Mouse (Mus musculus): ENCODE results near the gene Cst6. TPM values are rescaled to one million over a fixed set of nuclear protein-coding genes. Genes with fewer than 3 reads are reported as not detected.
A peak's percentile ranks its signal among the peaks of the same experiment; 100 is the strongest.
"Not testable (repeated sequence)": the region's sequence is repeated elsewhere in the genome, so short reads cannot be mapped to it uniquely, and the experiment has no call there.

The Cst6 gene
- 0.57 TPM in 1 of 2 replicates, not detected in the other for polyA plus RNA-seq (2015; fragmentation: Nextera tagmentation; extraction: Ambion mirVana)

GRCm38 (mm10) chr19:5349502-5349873 is at the start of gene Cst6:
Cst6 (minus strand) TSS chr19:5349574.
- Histone ChIP-seq H3K9ac (ENCODE audit: low read depth, low read length) (peak within 1 kb of the TSS; percentile 35; the same call in 1 of the 2 replicates), H3K4me2 (ENCODE audit: low read depth, low read length) (peak within 1 kb of the TSS; percentile 74), H3K4me3 (ENCODE audit: low read depth, low read length) (peak within 1 kb of the TSS; percentile 50)
- ATAC-seq (ENCODE audit: low read depth); H3K9me3 ChIP-seq (replicated peaks; ENCODE audit: control insufficient read depth, low read length); H3K4me1 ChIP-seq (ENCODE audit: control insufficient read depth, low read depth, low read length); H3K27me3 ChIP-seq (ENCODE audit: control insufficient read depth, insufficient read depth, low read depth, low read length); H3K27ac ChIP-seq (ENCODE audit: low read length); H3K36me3 ChIP-seq (ENCODE audit: control insufficient read depth, insufficient read depth): not testable (repeated sequence)
- WGBS (ENCODE audit: insufficient replicate concordance): 54% methylated on average over 6 of the region's 6 CpGs

DNA sequence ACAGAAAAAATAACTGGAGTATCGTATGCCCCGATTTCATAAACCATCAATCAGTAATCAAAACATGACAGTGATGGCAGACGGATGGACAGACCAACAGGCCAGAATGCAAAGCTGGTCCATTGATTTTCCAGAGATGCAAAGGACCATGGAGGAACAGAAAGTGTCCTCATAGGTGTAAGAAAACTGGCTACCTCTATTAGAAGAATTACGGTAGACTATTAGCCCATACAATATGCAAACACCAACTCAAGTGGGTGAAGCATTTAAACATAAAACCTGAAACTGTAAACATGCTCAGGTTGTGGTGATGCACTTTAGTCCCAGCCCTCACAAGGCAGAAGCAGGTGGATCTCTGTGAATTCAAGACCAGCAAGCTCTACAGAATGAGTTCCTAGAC is 46.0 kb upstream of the Cst6 start:
- Histone ChIP-seq H3K4me2 (ENCODE audit: low read depth, low read length) (no peak overlapping the region), H3K9me3 (replicated peaks; ENCODE audit: control insufficient read depth, low read length) (no peaks in the 10 kb centered on the region), H3K36me3 (ENCODE audit: control insufficient read depth, insufficient read depth) (no peaks in the 10 kb centered on the region), H3K4me3 (ENCODE audit: low read depth, low read length) (no peak overlapping the region), H3K4me1 (ENCODE audit: control insufficient read depth, low read depth, low read length) (peaks cover 2% of the 10 kb centered on the region; the same call in 1 of the 2 replicates), H3K27me3 (ENCODE audit: control insufficient read depth, insufficient read depth, low read depth, low read length) (no peaks in the 10 kb centered on the region), H3K9ac (ENCODE audit: low read depth, low read length) (no peak overlapping the region), H3K27ac (ENCODE audit: low read length) (no peak overlapping the region)
- WGBS (ENCODE audit: insufficient replicate concordance): 66% methylated on average over 4 of the region's 4 CpGs
- no peak for ATAC-seq (ENCODE audit: low read depth)

DNA sequence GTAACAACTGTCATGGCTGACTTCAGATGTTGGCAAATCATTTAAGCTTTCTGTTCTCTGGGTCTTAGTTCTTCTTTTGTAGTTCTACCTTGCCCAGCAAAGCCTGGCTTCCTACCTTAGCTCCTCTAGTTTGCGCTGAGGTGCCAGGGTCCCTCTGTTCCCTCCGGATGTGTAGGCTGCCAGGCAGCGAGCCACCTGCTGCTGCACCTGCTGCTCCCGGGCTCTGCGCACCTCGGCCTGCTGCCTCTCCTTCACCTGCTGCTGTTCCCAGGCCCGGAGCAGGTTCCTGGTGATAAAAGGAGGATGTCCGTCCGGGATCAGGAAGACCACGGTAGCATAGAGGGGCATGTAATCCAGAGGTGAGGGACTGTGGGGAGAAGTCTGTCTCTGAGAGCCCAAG is 44.8 kb upstream of the Cst6 start:
- no peak for ATAC-seq (ENCODE audit: low read depth)
- 65% methylated on average over 10 of the region's 10 CpGs for WGBS (ENCODE audit: insufficient replicate concordance)
- Histone ChIP-seq H3K27ac (ENCODE audit: low read length) (no peak overlapping the region), H3K4me1 (ENCODE audit: control insufficient read depth, low read depth, low read length) (peaks cover 14% of the 10 kb centered on the region), H3K9me3 (replicated peaks; ENCODE audit: control insufficient read depth, low read length) (no peaks in the 10 kb centered on the region), H3K4me2 (ENCODE audit: low read depth, low read length) (no peak overlapping the region), H3K27me3 (ENCODE audit: control insufficient read depth, insufficient read depth, low read depth, low read length) (no peaks in the 10 kb centered on the region), H3K9ac (ENCODE audit: low read depth, low read length) (no peak overlapping the region), H3K36me3 (ENCODE audit: control insufficient read depth, insufficient read depth) (no peaks in the 10 kb centered on the region), H3K4me3 (ENCODE audit: low read depth, low read length) (no peak overlapping the region)

- Histone ChIP-seq H3K9me3 (replicated peaks; ENCODE audit: control insufficient read depth, low read length) (no peaks in the 10 kb centered on the region), H3K4me2 (ENCODE audit: low read depth, low read length) (no peak overlapping the region), H3K4me1 (ENCODE audit: control insufficient read depth, low read depth, low read length) (peaks cover 15% of the 10 kb centered on the region), H3K27ac (ENCODE audit: low read length) (no peak overlapping the region), H3K27me3 (ENCODE audit: control insufficient read depth, insufficient read depth, low read depth, low read length) (no peaks in the 10 kb centered on the region), H3K4me3 (ENCODE audit: low read depth, low read length) (no peak overlapping the region), H3K9ac (ENCODE audit: low read depth, low read length) (no peak overlapping the region), H3K36me3 (ENCODE audit: control insufficient read depth, insufficient read depth) (no peaks in the 10 kb centered on the region)
- no peak for ATAC-seq (ENCODE audit: low read depth)
- 57% methylated on average over 4 of the region's 4 CpGs for WGBS (ENCODE audit: insufficient replicate concordance)
These were observed 43.5 kb upstream of the Cst6 start for GRCm38 (mm10) chr19:5392892-5393291.

DNA sequence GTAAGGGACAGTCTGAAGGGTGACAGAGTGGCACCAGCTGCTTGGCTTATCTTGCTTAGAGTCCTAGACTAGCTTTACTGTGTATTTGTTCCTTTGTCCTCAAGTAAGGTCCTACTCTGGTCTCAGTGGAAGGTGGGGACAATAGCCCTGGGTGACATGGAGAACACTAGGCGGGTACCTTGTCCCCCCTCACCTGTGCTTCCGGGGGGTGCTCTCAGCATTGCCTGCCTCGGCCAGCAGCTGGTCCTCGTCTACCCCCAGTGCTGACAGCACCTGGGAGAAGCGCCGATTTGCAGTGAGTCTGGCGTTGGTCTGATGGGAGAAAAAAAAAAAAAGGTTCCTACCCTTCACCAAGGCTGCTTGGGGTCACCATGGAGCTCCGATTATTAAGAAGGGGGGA is 41.0 kb upstream of the Cst6 start:
- H3K27ac ChIP-seq (ENCODE audit: low read length): peak overlapping the region; percentile 91
- H3K4me2 ChIP-seq (ENCODE audit: low read depth, low read length): peak overlapping the region; percentile 97
- no peaks in the 10 kb centered on the region for H3K9me3 ChIP-seq (replicated peaks; ENCODE audit: control insufficient read depth, low read length)
- WGBS (ENCODE audit: insufficient replicate concordance): 60% methylated on average over 8 of the region's 8 CpGs
- H3K9ac ChIP-seq (ENCODE audit: low read depth, low read length): peak overlapping the region; percentile 93
- no peak for ATAC-seq (ENCODE audit: low read depth)
- H3K4me3 ChIP-seq (ENCODE audit: low read depth, low read length): peak overlapping the region; percentile 99
- no peaks in the 10 kb centered on the region for H3K27me3 ChIP-seq (ENCODE audit: control insufficient read depth, insufficient read depth, low read depth, low read length)
- H3K36me3 ChIP-seq (ENCODE audit: control insufficient read depth, insufficient read depth): peaks cover under 1% of the 10 kb centered on the region
- peaks cover 31% of the 10 kb centered on the region for H3K4me1 ChIP-seq (ENCODE audit: control insufficient read depth, low read depth, low read length)

DNA sequence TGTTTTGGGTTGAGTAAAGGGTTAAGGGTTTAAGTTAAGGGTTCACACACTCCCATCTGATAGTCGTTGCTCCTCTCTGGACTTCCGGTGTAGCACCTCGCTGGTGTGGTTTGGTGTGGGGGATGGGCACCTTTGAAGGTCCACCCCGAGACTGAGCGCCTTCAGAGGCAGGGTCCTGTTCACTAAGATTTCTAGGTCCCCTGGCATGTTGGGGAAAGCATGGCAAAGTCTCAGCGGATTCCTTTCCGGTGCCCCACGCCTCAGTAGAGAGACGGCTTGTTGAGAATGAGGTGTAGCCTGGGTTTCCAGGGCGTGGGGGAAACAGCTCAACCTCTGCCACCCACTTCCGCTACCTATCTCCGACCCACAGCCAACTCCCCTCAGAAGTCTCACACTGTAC is 40.3 kb upstream of the Cst6 start:
- peak overlapping the region; percentile 93 for H3K9ac ChIP-seq (ENCODE audit: low read depth, low read length)
- H3K27ac ChIP-seq (ENCODE audit: low read length): peak overlapping the region; percentile 91
- H3K27me3 ChIP-seq (ENCODE audit: control insufficient read depth, insufficient read depth, low read depth, low read length): no peaks in the 10 kb centered on the region
- peak; percentile 49; the same call in 1 of the 2 replicates for ATAC-seq (ENCODE audit: low read depth)
- 2% methylated on average over 12 of the region's 12 CpGs for WGBS (ENCODE audit: insufficient replicate concordance)
- H3K9me3 ChIP-seq (replicated peaks; ENCODE audit: control insufficient read depth, low read length): no peaks in the 10 kb centered on the region
- peaks cover 5% of the 10 kb centered on the region for H3K36me3 ChIP-seq (ENCODE audit: control insufficient read depth, insufficient read depth)
- peak overlapping the region; percentile 97 for H3K4me2 ChIP-seq (ENCODE audit: low read depth, low read length)
- peaks cover 31% of the 10 kb centered on the region for H3K4me1 ChIP-seq (ENCODE audit: control insufficient read depth, low read depth, low read length)
- H3K4me3 ChIP-seq (ENCODE audit: low read depth, low read length): peak overlapping the region; percentile 99

GRCm38 (mm10) chr19:5388588-5389242 is 39.3 kb upstream of the Cst6 start, which contains the start of gene Sart1:
Sart1 (minus strand) TSS chr19:5388703.
- H3K4me3 ChIP-seq (ENCODE audit: low read depth, low read length): peak within 1 kb of the TSS; percentile 99
- no peaks in the 10 kb centered on the region for H3K27me3 ChIP-seq (ENCODE audit: control insufficient read depth, insufficient read depth, low read depth, low read length)
- peaks cover 15% of the 10 kb centered on the region for H3K36me3 ChIP-seq (ENCODE audit: control insufficient read depth, insufficient read depth)
- H3K4me1 ChIP-seq (ENCODE audit: control insufficient read depth, low read depth, low read length): peaks cover 31% of the 10 kb centered on the region
- WGBS (ENCODE audit: insufficient replicate concordance): under 1% methylated on average over 43 of the region's 43 CpGs
- peak within 1 kb of the TSS; percentile 91 for H3K27ac ChIP-seq (ENCODE audit: low read length)
- peak; percentile 96 for ATAC-seq (ENCODE audit: low read depth)
- peak within 1 kb of the TSS; percentile 93 for H3K9ac ChIP-seq (ENCODE audit: low read depth, low read length)
- no peaks in the 10 kb centered on the region for H3K9me3 ChIP-seq (replicated peaks; ENCODE audit: control insufficient read depth, low read length)
- peak within 1 kb of the TSS; percentile 97 for H3K4me2 ChIP-seq (ENCODE audit: low read depth, low read length)

DNA sequence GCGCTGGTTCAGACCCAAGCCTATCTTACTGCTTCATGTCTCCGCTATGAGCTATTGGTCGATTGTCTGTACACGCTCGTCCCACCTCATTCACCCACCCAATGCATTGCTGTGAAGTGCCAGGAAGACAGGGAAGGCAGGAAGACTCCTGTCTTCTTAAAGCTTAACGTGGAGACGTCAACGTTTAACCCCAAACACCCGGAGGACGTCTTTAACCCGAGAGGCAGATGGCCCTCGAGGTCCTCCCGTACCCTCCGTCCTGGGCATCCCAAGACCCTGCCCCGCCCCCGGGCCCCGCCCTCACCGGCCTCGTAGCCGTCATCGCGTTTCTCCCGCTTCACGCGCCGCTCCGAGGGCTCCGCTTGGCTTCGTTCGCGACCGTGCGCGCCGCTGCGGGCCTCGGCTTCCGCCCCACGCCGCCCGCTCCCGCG is 38.7 kb upstream of the Cst6 start:
- Histone ChIP-seq H3K36me3 (ENCODE audit: control insufficient read depth, insufficient read depth) (peaks cover 22% of the 10 kb centered on the region), H3K9me3 (replicated peaks; ENCODE audit: control insufficient read depth, low read length) (no peaks in the 10 kb centered on the region), H3K9ac (ENCODE audit: low read depth, low read length) (peak overlapping the region; percentile 93), H3K4me1 (ENCODE audit: control insufficient read depth, low read depth, low read length) (peaks cover 31% of the 10 kb centered on the region), H3K27me3 (ENCODE audit: control insufficient read depth, insufficient read depth, low read depth, low read length) (no peaks in the 10 kb centered on the region), H3K27ac (ENCODE audit: low read length) (peak overlapping the region; percentile 91), H3K4me2 (ENCODE audit: low read depth, low read length) (peak overlapping the region; percentile 97), H3K4me3 (ENCODE audit: low read depth, low read length) (peak overlapping the region; percentile 99)
- under 1% methylated on average over 43 of the region's 43 CpGs for WGBS (ENCODE audit: insufficient replicate concordance)
- peak; percentile 39 for ATAC-seq (ENCODE audit: low read depth)

GRCm38 (mm10) chr19:5384715-5385114 is 35.3 kb upstream of the Cst6 start:
- H3K4me1 ChIP-seq (ENCODE audit: control insufficient read depth, low read depth, low read length): peaks cover 23% of the 10 kb centered on the region
- WGBS (ENCODE audit: insufficient replicate concordance): 80% methylated on average over 8 of the region's 8 CpGs
- no peaks in the 10 kb centered on the region for H3K27me3 ChIP-seq (ENCODE audit: control insufficient read depth, insufficient read depth, low read depth, low read length)
- no peaks in the 10 kb centered on the region for H3K9me3 ChIP-seq (replicated peaks; ENCODE audit: control insufficient read depth, low read length)
- H3K4me3 ChIP-seq (ENCODE audit: low read depth, low read length): no peak overlapping the region
- peaks cover 53% of the 10 kb centered on the region for H3K36me3 ChIP-seq (ENCODE audit: control insufficient read depth, insufficient read depth)
- no peak overlapping the region for H3K27ac ChIP-seq (ENCODE audit: low read length)
- no peak overlapping the region for H3K4me2 ChIP-seq (ENCODE audit: low read depth, low read length)
- no peak for ATAC-seq (ENCODE audit: low read depth)
- no peak overlapping the region for H3K9ac ChIP-seq (ENCODE audit: low read depth, low read length)
